Mouse (Mus musculus): ENCODE data around the gene Arhgap25. TPM values are rescaled to one million over a fixed set of nuclear protein-coding genes. Genes with fewer than 3 reads are reported as not detected.
A peak's percentile ranks its signal among the peaks of the same experiment; 100 is the strongest.

The Arhgap25 gene
- total and polyA plus RNA-seq, 3 experiments: 3.4 to 5.2 TPM; not detected in 1

- Histone ChIP-seq H3K27ac (ENCODE audit: control insufficient read depth, low read depth, low read length) (peak overlapping the region; percentile 54), H3K4me1 (ENCODE audit: control insufficient read depth in 1 of 2, insufficient read depth in 2 of 2, low read length in 2 of 2) (peaks cover 9 to 30% of the 10 kb centered on the region in 2 experiments), H3K27me3 (ENCODE audit: control insufficient read depth in 1 of 2, insufficient read depth in 2 of 2, low read length in 2 of 2) (no peaks in the 10 kb centered on the region; a peak in 1 of 4 replicates), H3K9ac (ENCODE audit: control insufficient read depth, low read depth, low read length, poor library complexity, severe bottlenecking) (no peak overlapping the region), H3K4me3 (ENCODE audit: control insufficient read depth in 1 of 2, insufficient read depth in 1 of 2, low read depth in 2 of 2, low read length in 2 of 2) (no peak overlapping the region), H3K79me2 (ENCODE audit: control insufficient read depth, insufficient read depth, low read length, poor library complexity) (no peaks in the 10 kb centered on the region), H3K36me3 (ENCODE audit: control insufficient read depth in 1 of 2, insufficient read depth in 2 of 2, low read length in 2 of 2) (peaks cover 0 to 23% of the 10 kb centered on the region in 2 experiments; a peak in 2 of 4 replicates), H3K9me3 (replicated peaks; ENCODE audit: insufficient read depth, low read length) (no peaks in the 10 kb centered on the region)
- TF ChIP-seq POLR2AphosphoS2 (IDR thresholded peaks at IDR 0.05; ENCODE audit: low read length) (no peak), RCOR1 (IDR thresholded peaks at IDR 0.05; ENCODE audit: low read depth, low read length) (peak; percentile 65), CHD1 (IDR thresholded peaks at IDR 0.05; ENCODE audit: low read depth, low read length) (no peak), ETS1 (IDR thresholded peaks at IDR 0.05; ENCODE audit: low read depth, low read length) (peak; percentile 22; the same call in 1 of the 2 replicates), MXI1 (IDR thresholded peaks at IDR 0.05; ENCODE audit: low read depth, low read length) (0 out of 2 replicates have a peak, but pooled peaks have one; percentile 36), MYC (IDR thresholded peaks at IDR 0.05; ENCODE audit: low read depth, low read length) (no peak), CTCF (IDR thresholded peaks at IDR 0.05 in 2 of 3, conservative IDR thresholded peaks at IDR 0.05 in 1 of 3; ENCODE audit: control insufficient read depth in 1 of 3, insufficient read depth in 1 of 3, low read depth in 2 of 3, low read length in 3 of 3, poor library complexity in 1 of 3, severe bottlenecking in 1 of 3) (no peak), HCFC1 (IDR thresholded peaks at IDR 0.05; ENCODE audit: low read depth, low read length) (no peak), MAZ (IDR thresholded peaks at IDR 0.05; ENCODE audit: low read depth, low read length) (no peak), TAL1 (IDR thresholded peaks at IDR 0.05; ENCODE audit: low read length) (0 out of 2 replicates have a peak, but pooled peaks have one; percentile 22)
- DNase-seq (ENCODE audit: low read depth, low spot score): peak; percentile 80
These were observed 8.1 kb upstream of the Arhgap25 start for GRCm38 (mm10) chr6:87541171-87541571.

- Histone ChIP-seq H3K27ac (ENCODE audit: control insufficient read depth, low read depth, low read length) (no peak overlapping the region), H3K36me3 (ENCODE audit: control insufficient read depth in 1 of 2, insufficient read depth in 2 of 2, low read length in 2 of 2) (peaks cover 0 to 33% of the 10 kb centered on the region in 2 experiments; a peak in 2 of 4 replicates), H3K9me3 (replicated peaks; ENCODE audit: insufficient read depth, low read length) (no peaks in the 10 kb centered on the region), H3K27me3 (ENCODE audit: control insufficient read depth in 1 of 2, insufficient read depth in 2 of 2, low read length in 2 of 2) (no peaks in the 10 kb centered on the region), H3K79me2 (ENCODE audit: control insufficient read depth, insufficient read depth, low read length, poor library complexity) (no peaks in the 10 kb centered on the region; the same call in 1 of the 2 replicates), H3K4me1 (ENCODE audit: control insufficient read depth in 1 of 2, insufficient read depth in 2 of 2, low read length in 2 of 2) (peaks cover 15 to 41% of the 10 kb centered on the region in 2 experiments), H3K4me3 (ENCODE audit: control insufficient read depth in 1 of 2, insufficient read depth in 1 of 2, low read depth in 2 of 2, low read length in 2 of 2) (no peak overlapping the region), H3K9ac (ENCODE audit: control insufficient read depth, low read depth, low read length, poor library complexity, severe bottlenecking) (no peak overlapping the region)
- DNase-seq (ENCODE audit: low read depth, low spot score): no peak
- TF ChIP-seq KAT2A (conservative IDR thresholded peaks at IDR 0.05; ENCODE audit: low read depth, low read length) (no peak), TCF12 (IDR thresholded peaks at IDR 0.05; ENCODE audit: low read depth, low read length) (no peak), ETS1 (IDR thresholded peaks at IDR 0.05; ENCODE audit: low read depth, low read length) (no peak), SIN3A (IDR thresholded peaks at IDR 0.05; ENCODE audit: low read length) (no peak), MYC (IDR thresholded peaks at IDR 0.05; ENCODE audit: low read depth, low read length) (no peak), ZKSCAN1 (IDR thresholded peaks at IDR 0.05; ENCODE audit: low read depth, low read length) (no peak), GATA1 (IDR thresholded peaks at IDR 0.05; ENCODE audit: low read depth, low read length) (no peak), GABPA (IDR thresholded peaks at IDR 0.05; ENCODE audit: low read depth, low read length) (no peak), RCOR1 (IDR thresholded peaks at IDR 0.05; ENCODE audit: low read depth, low read length) (no peak), CHD1 (IDR thresholded peaks at IDR 0.05; ENCODE audit: low read depth, low read length) (no peak)
These were observed 5.6 kb upstream of the Arhgap25 start for GRCm38 (mm10) chr6:87538376-87539270.

Data from MEL (cell line).